Mouse (Mus musculus) splenic B cell, adult 2 months (primary cell): ENCODE data around the gene Tex2.

ENCODE experiments used
- DNase-seq: peaks from one replicate; pipeline ENCODE4 v3.0.0-alpha.2; 2011; ENCODE audit warnings: low read depth, low spot score
- H3K27me3 ChIP-seq: 2 replicates; pipeline ENCODE4 v1.6.1; 2012; ENCODE audit warnings: mild to moderate bottlenecking, low read length, moderate library complexity, mixed read lengths; ENCODE audit not compliant: control insufficient read depth, poor library complexity, insufficient read depth, severe bottlenecking
- H3K36me3 ChIP-seq: 2 replicates; pipeline ENCODE4 v1.6.1; 2012; ENCODE audit warnings: mild to moderate bottlenecking, low read length, moderate library complexity, mixed read lengths; ENCODE audit not compliant: control insufficient read depth, poor library complexity, insufficient read depth, severe bottlenecking

The Tex2 gene

GRCm38 (mm10) chr11:106465932-106466331, 147.3 kb downstream of the Tex2 start:
- DNase-seq, result no peak
- Histone ChIP-seq H3K27me3 (no peaks in the 10 kb centered on the region), H3K36me3 (no peaks in the 10 kb centered on the region)

- Histone ChIP-seq H3K27me3 (no peaks in the 10 kb centered on the region), H3K36me3 (no peaks in the 10 kb centered on the region)
- DNase-seq, result no peak
These were observed 147.7 kb downstream of the Tex2 start for GRCm38 (mm10) chr11:106465545-106465903.

- Histone ChIP-seq H3K27me3 (no peaks in the 10 kb centered on the region), H3K36me3 (no peaks in the 10 kb centered on the region)
- DNase-seq, result peak; percentile 18
These were observed 148.3 kb downstream of the Tex2 start for GRCm38 (mm10) chr11:106464681-106465544.

GRCm38 (mm10) chr11:106463845-106464244, 149.4 kb downstream of the Tex2 start:
- H3K27me3 ChIP-seq, result no peaks in the 10 kb centered on the region
- H3K36me3 ChIP-seq, result no peaks in the 10 kb centered on the region
- DNase-seq, result no peak

- DNase-seq, result no peak
- no peaks in the 10 kb centered on the region for H3K36me3 ChIP-seq
- H3K27me3 ChIP-seq, result no peaks in the 10 kb centered on the region
These were observed 150.9 kb downstream of the Tex2 start for GRCm38 (mm10) chr11:106462309-106462708.

- no peak for DNase-seq
- H3K27me3 ChIP-seq, result no peaks in the 10 kb centered on the region
- 0 out of 2 replicates have a peak, but pooled peaks cover 1% of the 10 kb centered on the region for H3K36me3 ChIP-seq
These were observed 151.9 kb downstream of the Tex2 start for GRCm38 (mm10) chr11:106461145-106461932.

- Histone ChIP-seq H3K27me3 (no peaks in the 10 kb centered on the region), H3K36me3 (0 out of 2 replicates have a peak, but pooled peaks cover 1% of the 10 kb centered on the region)
- no peak for DNase-seq
These were observed 152.6 kb downstream of the Tex2 start for GRCm38 (mm10) chr11:106460671-106461070.

GRCm38 (mm10) chr11:106458540-106458939, 154.7 kb downstream of the Tex2 start:
- Histone ChIP-seq H3K27me3 (no peaks in the 10 kb centered on the region), H3K36me3 (0 out of 2 replicates have a peak, but pooled peaks cover 1% of the 10 kb centered on the region)
- no peak for DNase-seq
